8 mouse cellular contexts compared by ENCODE assay signal in the genomic region with DNA sequence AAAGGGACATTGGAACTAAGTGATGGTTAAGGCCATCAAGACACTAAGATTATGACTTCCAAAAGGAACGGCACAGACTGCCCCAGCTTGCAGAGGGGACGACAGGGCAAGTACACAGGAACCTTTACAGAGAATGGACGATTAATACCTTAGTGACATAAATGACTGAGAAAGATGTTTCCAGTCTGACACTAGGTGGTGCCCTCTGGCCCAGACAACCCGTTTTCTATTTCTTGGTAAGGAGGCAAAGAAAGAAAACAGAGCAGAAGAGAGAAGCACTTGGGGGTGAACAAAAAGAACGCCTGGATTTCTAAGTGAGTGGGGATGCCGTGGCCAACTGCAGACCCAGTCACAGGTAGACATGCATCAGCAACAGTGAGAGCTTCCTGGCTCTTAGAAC. TPM values are rescaled to one million over a fixed set of nuclear protein-coding genes. Genes with fewer than 3 reads are reported as not detected.
DNase-seq lines count a peak whose midpoint lies in the region; ATAC-seq and TF ChIP-seq lines count a peak whose summit lies in the region.

No protein-coding gene starts in this region.

- no peaks in the 10 kb centered on the region for H3K27me3 ChIP-seq in heart, embryonic 13.5 days (replicated peaks)
- H3K27me3 ChIP-seq in spleen, adult 2 months (ENCODE audit: control insufficient read depth, insufficient read depth, low read length) = no peaks in the 10 kb centered on the region

- H3K4me1 ChIP-seq in heart, embryonic 13.5 days = peaks cover 49% of the 10 kb centered on the region
- H3K4me1 ChIP-seq in spleen, adult 2 months (ENCODE audit: control insufficient read depth, insufficient read depth, insufficient read length) = peaks cover 13% of the 10 kb centered on the region

- H3K4me2 ChIP-seq in heart, embryonic 13.5 days = peak overlapping the region; percentile 90

- peak overlapping the region; percentile 96 for H3K4me3 ChIP-seq in heart, embryonic 13.5 days
- H3K4me3 ChIP-seq in spleen, adult 2 months (ENCODE audit: extremely low read depth, insufficient read depth, insufficient read length) = peak overlapping the region; percentile 11; the same call in 1 of the 2 replicates

- H3K9ac ChIP-seq in heart, embryonic 13.5 days = peak overlapping the region; percentile 67

- H3K36me3 ChIP-seq in heart, embryonic 13.5 days = no peaks in the 10 kb centered on the region
- no peaks in the 10 kb centered on the region for H3K36me3 ChIP-seq in spleen, adult 2 months (ENCODE audit: control insufficient read depth, insufficient read depth, low read length)

- no peak overlapping the region for H3K27ac ChIP-seq in heart, embryonic 13.5 days (replicated peaks)
- no peak overlapping the region for H3K27ac ChIP-seq in spleen, adult 2 months (ENCODE audit: insufficient read depth, low read length)

- ATAC-seq in common myeloid progenitor, adult 5-6 weeks (replicated peaks; ENCODE audit: low read depth, poor library complexity, severe bottlenecking) = peak; percentile 40
- ATAC-seq in heart, embryonic 13.5 days (ENCODE audit: extremely low read depth, insufficient number of reproducible peaks, low FRiP score, low TSS enrichment) = no peak

- peak; percentile 14 for DNase-seq in right cerebral cortex, adult 18-20 months
- no peak for DNase-seq in right cerebral cortex, postnatal 36 days (ENCODE audit: low spot score in 2 of 2)
- peak; percentile 41 for DNase-seq in kidney, postnatal 10 days
- DNase-seq in lung, postnatal 36 days = peak; percentile 55
- peak in 1 of 2 experiments; percentile 53 for DNase-seq in spleen, adult 2 months (ENCODE audit: low read depth in 1 of 2, low spot score in 2 of 2)
- no peak for DNase-seq in urinary bladder, adult 2 months (ENCODE audit: low spot score)

- no peak for TF ChIP-seq POLR2A in spleen, adult 2 months (IDR thresholded peaks at IDR 0.05; ENCODE audit: low read depth, low read length)

- no peak for TF ChIP-seq CTCF in spleen, adult 2 months (IDR thresholded peaks at IDR 0.05; ENCODE audit: extremely low read depth, insufficient read depth, insufficient read length, insufficient replicate concordance)

- no peaks in the 10 kb centered on the region for H3K9me3 ChIP-seq in heart, embryonic 13.5 days

- 27% methylated on average over 6 of the region's 6 CpGs for WGBS in heart, embryonic 13.5 days
- WGBS in spleen, adult 2 months = 3% methylated on average over 6 of the region's 6 CpGs

RNA-seq across cellular contexts. Expression of a gene that starts 2.2 kb away (rescaled TPM):
- total RNA-seq in common myeloid progenitor, adult 5-6 weeks (2017) = 91.6 and 105 TPM in 2 replicates
- polyA plus RNA-seq in heart, embryonic 13.5 days (2015; fragmentation: Nextera tagmentation; extraction: Ambion mirVana) = 18.1 and 22.5 TPM in 2 replicates
- polyA plus RNA-seq in spleen, adult 2 months (2012; rRNA removed) = 22.2 and 27.4 TPM in 2 replicates
- polyA plus RNA-seq in urinary bladder, adult 2 months (2012; rRNA removed) = 43.2 and 49.3 TPM in 2 replicates

Comparison
In these comparisons a context has a peak if more than half of its experiments do, and no peak if none do; other contexts are left out.
1. DNase-seq: peak in right cerebral cortex, adult 18-20 months (single experiment), kidney, postnatal 10 days (single experiment) and lung, postnatal 36 days (single experiment); none in right cerebral cortex, postnatal 36 days (0 of 2) and urinary bladder, adult 2 months (single experiment).